In genomic region chr2:163438619-163439451, GRCm38 (mm10) we compare ENCODE assay signal across 8 mouse cellular contexts. TPM values are rescaled to one million over a fixed set of nuclear protein-coding genes. Genes with fewer than 3 reads are reported as not detected.
DNase-seq lines count a peak whose midpoint lies in the region; ATAC-seq lines count a peak whose summit lies in the region.

No protein-coding gene starts in this region.

- H3K9ac ChIP-seq in heart, embryonic 11.5 days (ENCODE audit: low read depth, low read length), result no peak overlapping the region
- peak overlapping the region; percentile 43 for H3K9ac ChIP-seq in embryonic facial prominence, embryonic 11.5 days (replicated peaks; ENCODE audit: low read length)
- peak overlapping the region; percentile 96 for H3K9ac ChIP-seq in hindbrain, embryonic 13.5 days
- no peak overlapping the region for H3K9ac ChIP-seq in liver, embryonic 15.5 days

- no peak overlapping the region for H3K27ac ChIP-seq in heart, embryonic 11.5 days (ENCODE audit: low read depth, low read length)
- H3K27ac ChIP-seq in embryonic facial prominence, embryonic 11.5 days (replicated peaks; ENCODE audit: low read depth, low read length), result no peak overlapping the region
- peak overlapping the region; percentile 94 for H3K27ac ChIP-seq in hindbrain, embryonic 13.5 days
- H3K27ac ChIP-seq in liver, embryonic 15.5 days (replicated peaks), result no peak overlapping the region

- peak overlapping the region; percentile 32 for H3K4me3 ChIP-seq in heart, embryonic 11.5 days (ENCODE audit: low read depth, low read length)
- peak overlapping the region; percentile 37 for H3K4me3 ChIP-seq in embryonic facial prominence, embryonic 11.5 days (ENCODE audit: low read depth, low read length)
- H3K4me3 ChIP-seq in hindbrain, embryonic 13.5 days, result peak overlapping the region; percentile 91
- H3K4me3 ChIP-seq in liver, embryonic 15.5 days (replicated peaks), result no peak overlapping the region

- H3K4me2 ChIP-seq in heart, embryonic 11.5 days, result peak overlapping the region; percentile 58
- H3K4me2 ChIP-seq in embryonic facial prominence, embryonic 11.5 days (ENCODE audit: low read depth, low read length), result peak overlapping the region; percentile 52
- peak overlapping the region; percentile 75 for H3K4me2 ChIP-seq in hindbrain, embryonic 13.5 days
- H3K4me2 ChIP-seq in liver, embryonic 15.5 days, result 0 out of 2 replicates have a peak overlapping the region, but pooled peaks have one; percentile 18

- DNase-seq in heart, adult 11 months, result no peak
- peak; percentile 40 for DNase-seq in Muller cell, postnatal 12 days (ENCODE audit: inconsistent ontology term)
- peak; percentile 85 for DNase-seq in embryonic facial prominence, embryonic 11.5 days (ENCODE audit: low spot score)
- peak; percentile 70 for DNase-seq in retina, embryonic 14.5 days (ENCODE audit: low spot score)
- no peak for DNase-seq in frontal cortex, postnatal 25 days (ENCODE audit: low spot score in 2 of 2)

- H3K9me3 ChIP-seq in heart, embryonic 11.5 days (replicated peaks; ENCODE audit: control insufficient read depth, low read length), result no peaks in the 10 kb centered on the region
- H3K9me3 ChIP-seq in embryonic facial prominence, embryonic 11.5 days (replicated peaks; ENCODE audit: control insufficient read depth, low read length), result no peaks in the 10 kb centered on the region
- no peaks in the 10 kb centered on the region for H3K9me3 ChIP-seq in hindbrain, embryonic 13.5 days
- no peaks in the 10 kb centered on the region for H3K9me3 ChIP-seq in liver, embryonic 15.5 days (replicated peaks)

- H3K4me1 ChIP-seq in heart, embryonic 11.5 days (ENCODE audit: control insufficient read depth, insufficient read depth, low read length), result peaks cover 7% of the 10 kb centered on the region; the same call in 1 of the 2 replicates
- 0 out of 2 replicates have a peak, but pooled peaks cover 2% of the 10 kb centered on the region for H3K4me1 ChIP-seq in embryonic facial prominence, embryonic 11.5 days (ENCODE audit: control insufficient read depth, insufficient read depth, low read length)
- H3K4me1 ChIP-seq in hindbrain, embryonic 13.5 days (replicated peaks), result peaks cover 49% of the 10 kb centered on the region
- H3K4me1 ChIP-seq in liver, embryonic 15.5 days (replicated peaks), result no peaks in the 10 kb centered on the region

- WGBS in heart, embryonic 11.5 days (ENCODE audit: insufficient replicate concordance), result under 1% methylated on average over 30 of the region's 30 CpGs
- WGBS in embryonic facial prominence, embryonic 11.5 days, result 1% methylated on average over 30 of the region's 30 CpGs
- 2% methylated on average over 25 of the region's 30 CpGs for WGBS in hindbrain, embryonic 13.5 days
- WGBS in liver, embryonic 15.5 days (ENCODE audit: insufficient replicate concordance), result 5% methylated on average over 30 of the region's 30 CpGs

- no peaks in the 10 kb centered on the region for H3K36me3 ChIP-seq in heart, embryonic 11.5 days (ENCODE audit: control insufficient read depth, insufficient read depth, low read length)
- no peaks in the 10 kb centered on the region for H3K36me3 ChIP-seq in embryonic facial prominence, embryonic 11.5 days (replicated peaks; ENCODE audit: control insufficient read depth, insufficient read depth, low read depth, low read length)
- H3K36me3 ChIP-seq in hindbrain, embryonic 13.5 days, result peaks cover 15% of the 10 kb centered on the region
- H3K36me3 ChIP-seq in liver, embryonic 15.5 days (replicated peaks), result no peaks in the 10 kb centered on the region

- ATAC-seq in heart, embryonic 11.5 days (replicated peaks; ENCODE audit: insufficient number of reproducible peaks, low FRiP score, low TSS enrichment), result peak; percentile 29
- peak; percentile 61; the same call in 1 of the 2 replicates for ATAC-seq in embryonic facial prominence, embryonic 11.5 days (replicated peaks; ENCODE audit: insufficient number of reproducible peaks, low FRiP score, low TSS enrichment, low read depth)
- peak; percentile 79 for ATAC-seq in hindbrain, embryonic 13.5 days (ENCODE audit: low FRiP score)
- no peak for ATAC-seq in liver, embryonic 15.5 days (ENCODE audit: insufficient read depth)

- H3K27me3 ChIP-seq in heart, embryonic 11.5 days (ENCODE audit: control insufficient read depth, insufficient read depth, low read length), result peaks cover 20% of the 10 kb centered on the region
- H3K27me3 ChIP-seq in embryonic facial prominence, embryonic 11.5 days (ENCODE audit: control insufficient read depth, insufficient read depth, low read length), result peaks cover 10% of the 10 kb centered on the region
- no peaks in the 10 kb centered on the region for H3K27me3 ChIP-seq in hindbrain, embryonic 13.5 days
- peaks cover 43% of the 10 kb centered on the region for H3K27me3 ChIP-seq in liver, embryonic 15.5 days

RNA-seq across cellular contexts. Expression of gene Gdap1l1, which starts 0.6 kb away (rescaled TPM):
- polyA plus RNA-seq in heart, embryonic 11.5 days (2014; fragmentation: Nextera tagmentation; extraction: Ambion mirVana), result 0.31 and 0.64 TPM in 2 replicates
- 10.9 and 13.6 TPM in 2 replicates for polyA plus RNA-seq in embryonic facial prominence, embryonic 11.5 days (2014; fragmentation: Nextera tagmentation; extraction: Ambion mirVana)
- 121 and 129 TPM in 2 replicates for polyA plus RNA-seq in hindbrain, embryonic 13.5 days (2015; fragmentation: Nextera tagmentation; extraction: Ambion mirVana)
- 0.10 and 0.21 TPM in 2 replicates for polyA plus RNA-seq in liver, embryonic 15.5 days (2015; fragmentation: Nextera tagmentation; extraction: Ambion mirVana)

RNA-seq across cellular contexts. Expression of gene Oser1, which starts 14.3 kb away (rescaled TPM):
- polyA plus RNA-seq in heart, embryonic 11.5 days (2014; fragmentation: Nextera tagmentation; extraction: Ambion mirVana), result 60.8 and 64.1 TPM in 2 replicates
- polyA plus RNA-seq in embryonic facial prominence, embryonic 11.5 days (2014; fragmentation: Nextera tagmentation; extraction: Ambion mirVana), result 105 and 106 TPM in 2 replicates
- 75.0 and 76.2 TPM in 2 replicates for polyA plus RNA-seq in hindbrain, embryonic 13.5 days (2015; fragmentation: Nextera tagmentation; extraction: Ambion mirVana)
- polyA plus RNA-seq in liver, embryonic 15.5 days (2015; fragmentation: Nextera tagmentation; extraction: Ambion mirVana), result 36.7 and 37.1 TPM in 2 replicates

RNA-seq across cellular contexts. Expression of gene Fitm2, which starts 33.6 kb away (rescaled TPM):
- 11.6 and 14.6 TPM in 2 replicates for polyA plus RNA-seq in heart, embryonic 11.5 days (2014; fragmentation: Nextera tagmentation; extraction: Ambion mirVana)
- 9.0 and 9.7 TPM in 2 replicates for polyA plus RNA-seq in embryonic facial prominence, embryonic 11.5 days (2014; fragmentation: Nextera tagmentation; extraction: Ambion mirVana)
- polyA plus RNA-seq in hindbrain, embryonic 13.5 days (2015; fragmentation: Nextera tagmentation; extraction: Ambion mirVana), result 14.0 and 14.1 TPM in 2 replicates
- polyA plus RNA-seq in liver, embryonic 15.5 days (2015; fragmentation: Nextera tagmentation; extraction: Ambion mirVana), result 3.8 and 4.6 TPM in 2 replicates

RNA-seq across cellular contexts. Expression of gene Jph2, which starts 41.0 kb away (rescaled TPM):
- 19.5 and 22.7 TPM in 2 replicates for polyA plus RNA-seq in heart, embryonic 11.5 days (2014; fragmentation: Nextera tagmentation; extraction: Ambion mirVana)
- polyA plus RNA-seq in embryonic facial prominence, embryonic 11.5 days (2014; fragmentation: Nextera tagmentation; extraction: Ambion mirVana), result 0.42 and 0.54 TPM in 2 replicates
- polyA plus RNA-seq in hindbrain, embryonic 13.5 days (2015; fragmentation: Nextera tagmentation; extraction: Ambion mirVana), result 0.38 and 0.49 TPM in 2 replicates
- polyA plus RNA-seq in liver, embryonic 15.5 days (2015; fragmentation: Nextera tagmentation; extraction: Ambion mirVana), result 0.21 and 0.23 TPM in 2 replicates

RNA-seq across cellular contexts. Expression of gene R3hdml, which starts 53.3 kb away (rescaled TPM):
- polyA plus RNA-seq in heart, embryonic 11.5 days (2014; fragmentation: Nextera tagmentation; extraction: Ambion mirVana), result 0.27 TPM in 1 of 2 replicates, not detected in the other
- polyA plus RNA-seq in embryonic facial prominence, embryonic 11.5 days (2014; fragmentation: Nextera tagmentation; extraction: Ambion mirVana), result not detected in 2 replicates
- polyA plus RNA-seq in hindbrain, embryonic 13.5 days (2015; fragmentation: Nextera tagmentation; extraction: Ambion mirVana), result not detected in 2 replicates
- not detected in 2 replicates for polyA plus RNA-seq in liver, embryonic 15.5 days (2015; fragmentation: Nextera tagmentation; extraction: Ambion mirVana)

Comparison
In these comparisons a context has a peak if more than half of its experiments do, and no peak if none do; other contexts are left out.
1. H3K4me2 ChIP-seq: peak in every context shown above with its lines; median percentile 75 in hindbrain, embryonic 13.5 days; 58 in heart, embryonic 11.5 days; 52 in embryonic facial prominence, embryonic 11.5 days; 18 in liver, embryonic 15.5 days.
2. H3K9ac ChIP-seq: peak in embryonic facial prominence, embryonic 11.5 days (single experiment) and hindbrain, embryonic 13.5 days (single experiment); none in heart, embryonic 11.5 days (single experiment) and liver, embryonic 15.5 days (single experiment).
3. DNase-seq: peak in Muller cell, postnatal 12 days (single experiment), embryonic facial prominence, embryonic 11.5 days (single experiment) and retina, embryonic 14.5 days (single experiment); none in heart, adult 11 months (single experiment) and frontal cortex, postnatal 25 days (0 of 2).